Mouse (Mus musculus) heart, adult 2 months (tissue): ENCODE measurements at regions not wholly inside any gene's neighbourhood (a gene's known extent, or its start where the extent isn't known, plus 50 kb on each side); places are given as distances from the start of the nearest gene placed in this dataset.

ENCODE experiments used
- DNase-seq, 2 experiments: peaks; one replicate each; pipeline ENCODE4 v3.0.0; 2021
- H3K27ac ChIP-seq: fragments of 200-600 bp; 2 replicates; pipeline ENCODE4 v1.8.1; 2022
- H3K27me3 ChIP-seq: fragments of 200-500 bp; 2 replicates; pipeline ENCODE4 v1.6.1; 2012; ENCODE audit warnings: mild to moderate bottlenecking, low read length, inconsistent platforms, mixed read lengths; ENCODE audit not compliant: control insufficient read depth, insufficient read depth
- H3K36me3 ChIP-seq: fragments of 200-500 bp; 2 replicates; pipeline ENCODE4 v1.6.1; 2012; ENCODE audit warnings: low read length, inconsistent platforms; ENCODE audit not compliant: control insufficient read depth, insufficient read depth
- H3K4me1 ChIP-seq: fragments of 200-500 bp; 2 replicates; pipeline ENCODE4 v1.6.1; 2011; ENCODE audit warnings: low read length; ENCODE audit not compliant: control insufficient read depth, insufficient read depth
- H3K4me3 ChIP-seq: fragments of 200-600 bp; 2 replicates; pipeline ENCODE4 v1.8.1; 2022
- H3K79me2 ChIP-seq: fragments of 200-500 bp; replicated peaks from 2 replicates; pipeline ENCODE4 v1.6.1; 2012; ENCODE audit warnings: mild to moderate bottlenecking, inconsistent platforms, low read length, moderate library complexity, mixed read lengths; ENCODE audit not compliant: control insufficient read depth, insufficient read depth
- H3K9ac ChIP-seq: fragments of 200-500 bp; 2 replicates; pipeline ENCODE4 v1.6.1; 2012; ENCODE audit warnings: low read depth, mild to moderate bottlenecking, control low read depth, inconsistent platforms, low read length, mixed read lengths
- CTCF ChIP-seq: fragments of 200-600 bp; IDR thresholded peaks from 2 replicates; pipeline ENCODE4 v1.8.1; 2022; ENCODE audit warnings: antibody characterized with exemption, mild to moderate bottlenecking, moderate library complexity
- EP300 ChIP-seq: fragments of 200-500 bp; IDR thresholded peaks from 2 replicates; pipeline ENCODE4 v1.6.1; 2011; ENCODE audit warnings: low read depth, low read length, control low read depth; ENCODE audit not compliant: insufficient read depth
- POLR2A ChIP-seq: fragments of 200-500 bp; IDR thresholded peaks from 2 replicates; pipeline ENCODE4 v1.6.1; 2011; ENCODE audit warnings: mild to moderate bottlenecking, low read depth, low read length, control low read depth; ENCODE audit not compliant: insufficient read depth
- WGBS: fragments of 180-500 bp; shearing (Covaris S2); methylation state at CpG from one replicate; pipeline ENCODE4 v1.1.7; 2018; 5-methylcytosine and 5-hydroxymethylcytosine counted together
- intact Hi-C: fragments of 180-260 bp; cut with DNase I; formaldehyde crosslinking; loops from one replicate; pipeline ENCODE4 v1.15.1; 2025

- intact Hi-C loops = loop anchor here (2.0 to 5.0 kb wide), 4 partner anchors 44 to 246 kb away; partner anchors contain the start of gene Gadd45g
- no peaks in the 10 kb centered on the region for H3K27me3 ChIP-seq
- H3K4me1 ChIP-seq = peaks cover 12% of the 10 kb centered on the region
- H3K36me3 ChIP-seq = no peaks in the 10 kb centered on the region
- WGBS = 66% methylated on average over 6 of the region's 6 CpGs
- no peak overlapping the region for H3K4me3 ChIP-seq
- TF ChIP-seq CTCF = no peak
- no peak for TF ChIP-seq POLR2A
- no peak for TF ChIP-seq EP300
- no peak for DNase-seq
- peak overlapping the region; percentile 45 for H3K9ac ChIP-seq
- H3K79me2 ChIP-seq = no peaks in the 10 kb centered on the region
- H3K27ac ChIP-seq = peak overlapping the region; percentile 57
Measured at GRCm38 (mm10) chr13:51976620-51977214, 130.2 kb downstream of the Gadd45g start.

GRCm38 (mm10) chr13:51979301-51979977, 133.0 kb downstream of the Gadd45g start:
- DNase-seq = peak; percentile 15 to 26
- TF ChIP-seq POLR2A (no peak), EP300 (no peak), CTCF (no peak)
- 38% methylated on average over 5 of the region's 5 CpGs for WGBS
- Histone ChIP-seq H3K4me1 (peaks cover 12% of the 10 kb centered on the region), H3K79me2 (no peaks in the 10 kb centered on the region), H3K27ac (no peak overlapping the region), H3K36me3 (no peaks in the 10 kb centered on the region), H3K9ac (no peak overlapping the region), H3K27me3 (no peaks in the 10 kb centered on the region), H3K4me3 (no peak overlapping the region)
- intact Hi-C loops = loop anchor here (5.0 kb wide), 2 partner anchors 47 to 243 kb away; no protein-coding TSS in a partner anchor

- H3K9ac ChIP-seq = no peak overlapping the region
- H3K4me3 ChIP-seq = no peak overlapping the region
- H3K36me3 ChIP-seq = no peaks in the 10 kb centered on the region
- no peak overlapping the region for H3K27ac ChIP-seq
- 30% methylated on average over 1 of the region's 1 CpGs for WGBS
- H3K27me3 ChIP-seq = no peaks in the 10 kb centered on the region
- intact Hi-C loops = no loop called here
- no peaks in the 10 kb centered on the region for H3K79me2 ChIP-seq
- DNase-seq = no peak
- no peak for TF ChIP-seq EP300
- TF ChIP-seq CTCF = no peak
- no peak for TF ChIP-seq POLR2A
- H3K4me1 ChIP-seq = peaks cover 9% of the 10 kb centered on the region
Measured at GRCm38 (mm10) chr13:51980344-51980743, 133.9 kb downstream of the Gadd45g start.

- intact Hi-C loops = no loop called here
- Histone ChIP-seq H3K27ac (no peak overlapping the region), H3K79me2 (no peaks in the 10 kb centered on the region), H3K9ac (no peak overlapping the region), H3K4me3 (no peak overlapping the region), H3K4me1 (no peaks in the 10 kb centered on the region), H3K27me3 (no peaks in the 10 kb centered on the region), H3K36me3 (no peaks in the 10 kb centered on the region)
- TF ChIP-seq POLR2A (no peak), CTCF (no peak), EP300 (no peak)
- 73% methylated on average over 8 of the region's 8 CpGs for WGBS
- no peak for DNase-seq
Measured at GRCm38 (mm10) chr13:51983002-51983401, 136.5 kb downstream of the Gadd45g start.

GRCm38 (mm10) chr13:51983575-51983974, 137.1 kb downstream of the Gadd45g start:
- DNase-seq = no peak
- intact Hi-C loops = no loop called here
- WGBS = 89% methylated on average over 5 of the region's 5 CpGs

GRCm38 (mm10) chr13:51991339-51991738, 144.9 kb downstream of the Gadd45g start:
- Histone ChIP-seq H3K27ac (no peak overlapping the region), H3K36me3 (no peaks in the 10 kb centered on the region), H3K79me2 (no peaks in the 10 kb centered on the region), H3K9ac (no peak overlapping the region), H3K27me3 (no peaks in the 10 kb centered on the region), H3K4me1 (no peaks in the 10 kb centered on the region; the same call in 1 of the 2 replicates), H3K4me3 (no peak overlapping the region)
- no peak for DNase-seq
- TF ChIP-seq POLR2A (no peak), EP300 (no peak), CTCF (no peak)
- intact Hi-C loops = no loop called here
- WGBS = 85% methylated on average over 4 of the region's 4 CpGs

More at GRCm38 (mm10) chr13:51983575-51983974, 137.1 kb downstream of the Gadd45g start:
- H3K79me2 ChIP-seq = no peaks in the 10 kb centered on the region
- no peak overlapping the region for H3K4me3 ChIP-seq
- no peak overlapping the region for H3K9ac ChIP-seq
- no peak for TF ChIP-seq EP300
- TF ChIP-seq CTCF = no peak
- TF ChIP-seq POLR2A = no peak
- no peaks in the 10 kb centered on the region for H3K4me1 ChIP-seq
- H3K27ac ChIP-seq = no peak overlapping the region
- H3K27me3 ChIP-seq = no peaks in the 10 kb centered on the region
- H3K36me3 ChIP-seq = no peaks in the 10 kb centered on the region
